ENCODE assay signal across 11 mouse cellular contexts in genomic region chr15:77276838-77277725, GRCm38 (mm10). TPM values are rescaled to one million over a fixed set of nuclear protein-coding genes. Genes with fewer than 3 reads are reported as not detected.
DNase-seq lines count a peak whose midpoint lies in the region; ATAC-seq and TF ChIP-seq lines count a peak whose summit lies in the region.
"Had no signal": no experiment of that assay in that cellular context is flagged by ENCODE, and none has a peak within 500 bp of the region (broad histone marks: within the 10 kb centered on the region; RNA-seq: fewer than 3 reads in every experiment).

No protein-coding gene starts in this region.

- no peak for ATAC-seq in CD4-positive, CD25-positive, alpha-beta regulatory T cell, adult 4 months
- ATAC-seq in activated CD4-positive, CD25-positive, alpha-beta regulatory T cell, adult 4 months: no peak

- H3K4me3 ChIP-seq in layer of hippocampus, adult 2 months: no peak overlapping the region
- H3K4me3 ChIP-seq: hindbrain, embryonic 15.5 days had no signal

- DNase-seq in CD4-positive, CD25-positive, alpha-beta regulatory T cell, adult 2 months (ENCODE audit: low read depth, low spot score): peak; percentile 9
- no peak for DNase-seq in layer of hippocampus, adult 2 months (ENCODE audit: low spot score in 2 of 2)
- DNase-seq in layer of hippocampus, adult 18-20 months (ENCODE audit: low spot score in 2 of 2): no peak
- peak; percentile 54 for DNase-seq in adipocyte (ENCODE audit: low spot score)
- peak; percentile 78 for DNase-seq in lung, postnatal 36 days
- DNase-seq in adrenal gland, postnatal 14 days: no peak
- DNase-seq: cerebellum, adult 8-10 months had no signal

- TF ChIP-seq CTCF in layer of hippocampus, adult 2 months (conservative IDR thresholded peaks at IDR 0.05): peak; percentile 62

- peak overlapping the region; percentile 41; the same call in 1 of the 2 replicates for H3K27ac ChIP-seq in layer of hippocampus, adult 2 months
- H3K27ac ChIP-seq: hindbrain, embryonic 15.5 days; macrophage had no signal

RNA-seq across cellular contexts. Expression of gene Rbfox2, which starts 29.7 kb away (rescaled TPM):
- not detected for polyA plus RNA-seq in CD4-positive, CD25-positive, alpha-beta regulatory T cell, adult 4 months (2017; shearing (Covaris generic))
- total RNA-seq in layer of hippocampus, adult 2 months (2021): 100 to 1,000 TPM; 243 TPM
- 100 to 1,000 TPM; 238 to 245 TPM for total RNA-seq in layer of hippocampus, adult 18-20 months (2021)
- 51.4 and 54.9 TPM in 2 replicates for total RNA-seq in adrenal gland, postnatal 14 days (2021)
- polyA plus RNA-seq in activated CD4-positive, CD25-positive, alpha-beta regulatory T cell, adult 4 months (2017; shearing (Covaris generic)): under 1 TPM in 1 of 2 experiments, not detected in 1; 0.05 TPM

Comparison
In these comparisons a context has a peak if more than half of its experiments do, and no peak if none do; other contexts are left out.
1. DNase-seq: peak in CD4-positive, CD25-positive, alpha-beta regulatory T cell, adult 2 months (single experiment), adipocyte (single experiment) and lung, postnatal 36 days (single experiment); none in layer of hippocampus, adult 2 months (0 of 2), layer of hippocampus, adult 18-20 months (0 of 2) and adrenal gland, postnatal 14 days (single experiment).